Mouse (Mus musculus): ENCODE results near the gene Klhl21. TPM values are rescaled to one million over a fixed set of nuclear protein-coding genes. Genes with fewer than 3 reads are reported as not detected.
A peak's percentile ranks its signal among the peaks of the same experiment; 100 is the strongest.

Klhl21 gene
- total RNA-seq, 2 experiments from 2014 or later = 18.8 to 19.3 TPM

DNA sequence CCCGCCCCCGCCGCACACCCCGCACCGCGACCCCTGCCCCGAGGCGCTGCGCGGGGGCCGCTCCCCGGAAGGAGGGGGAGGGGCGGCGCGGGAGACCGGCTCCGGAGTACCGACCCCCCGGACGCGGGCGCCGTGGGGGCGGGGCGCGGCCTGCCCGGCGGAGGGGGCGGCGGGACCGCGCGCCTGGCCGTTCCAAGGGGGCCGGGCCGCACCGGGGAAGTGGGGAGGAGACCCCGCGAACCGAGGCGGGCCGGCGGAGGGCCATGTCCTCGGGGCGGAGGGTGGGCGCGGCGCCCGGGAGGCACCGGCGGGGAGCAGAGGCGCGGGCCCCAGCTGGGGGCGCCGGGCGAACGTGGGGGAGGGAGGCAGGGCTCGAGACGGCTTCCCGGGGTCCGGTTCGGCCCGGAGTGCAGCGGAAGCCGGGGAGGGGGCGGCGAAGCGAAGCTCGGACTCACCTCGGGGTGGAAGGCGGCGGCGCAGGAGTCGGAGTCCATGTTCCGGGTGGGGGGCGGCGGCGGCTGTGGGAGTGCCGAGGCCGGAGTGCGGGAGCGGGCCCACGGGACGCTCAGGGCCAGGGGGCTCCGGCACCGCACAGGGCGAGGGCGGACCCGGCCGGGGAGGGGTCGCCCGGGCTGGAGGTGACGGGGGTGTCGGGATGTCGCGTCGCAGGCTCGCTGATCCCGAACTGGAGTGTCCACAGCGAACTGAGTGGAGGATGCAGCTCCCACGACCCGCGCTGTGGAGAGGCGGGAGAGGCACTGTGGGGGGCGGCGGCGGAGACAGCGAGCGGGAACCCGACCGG is 13.0 kb upstream of the Klhl21 start:
- peak in 1 of 2 experiments; percentile 25 for DNase-seq (ENCODE audit: low spot score in 2 of 2)

- peak; percentile 91 to 97 for DNase-seq (ENCODE audit: low spot score in 2 of 2)
Measured at GRCm38 (mm10) chr4:151996173-151996950, 12.2 kb upstream of the Klhl21 start, which contains the start of gene Phf13. Gene Phf13 (minus strand): TSS chr4:151996258.

GRCm38 (mm10) chr4:151996951-151997222 is 11.7 kb upstream of the Klhl21 start:
- no peak for DNase-seq (ENCODE audit: low spot score in 2 of 2)

DNA sequence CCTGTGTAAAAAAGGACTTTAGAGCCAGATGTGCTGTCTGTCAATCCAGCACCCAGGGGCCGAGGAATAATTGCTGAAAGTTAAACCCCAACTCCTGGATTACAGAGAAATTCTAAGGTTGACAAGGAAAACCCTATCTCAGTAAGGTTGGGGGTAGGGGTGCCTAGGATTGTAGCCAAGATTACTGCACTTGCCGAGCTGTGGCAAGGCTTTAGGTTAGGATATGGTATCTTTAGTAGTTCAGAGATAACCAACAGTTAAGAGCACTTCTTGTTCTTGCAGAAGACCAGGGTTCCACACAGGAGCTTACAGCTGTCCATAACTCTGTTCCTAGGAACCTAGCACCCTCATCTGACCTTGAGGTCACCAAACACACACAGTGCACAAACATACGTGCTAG is 10.9 kb upstream of the Klhl21 start:
- DNase-seq (ENCODE audit: low spot score in 2 of 2) = no peak

DNA sequence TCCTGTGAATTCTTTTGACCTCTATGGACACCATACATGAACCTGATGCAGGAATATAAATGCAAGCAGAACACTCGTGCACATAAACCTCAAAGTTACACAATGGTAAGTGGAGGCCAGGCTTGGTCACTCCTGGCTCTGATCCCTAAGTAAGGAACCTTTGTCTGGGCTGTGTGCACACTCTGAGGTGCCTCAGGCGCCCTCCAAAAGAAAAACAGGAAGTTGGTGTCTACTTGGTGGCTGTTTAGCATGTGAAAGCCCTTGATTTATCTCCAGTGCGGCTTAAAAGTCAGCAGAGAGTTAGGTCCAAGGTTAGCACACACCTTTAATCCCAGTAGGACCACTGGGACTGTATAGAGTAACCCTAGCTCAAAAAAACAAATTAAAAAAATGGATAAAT is 9.1 kb upstream of the Klhl21 start:
- no peak for DNase-seq (ENCODE audit: low spot score in 2 of 2)

DNA sequence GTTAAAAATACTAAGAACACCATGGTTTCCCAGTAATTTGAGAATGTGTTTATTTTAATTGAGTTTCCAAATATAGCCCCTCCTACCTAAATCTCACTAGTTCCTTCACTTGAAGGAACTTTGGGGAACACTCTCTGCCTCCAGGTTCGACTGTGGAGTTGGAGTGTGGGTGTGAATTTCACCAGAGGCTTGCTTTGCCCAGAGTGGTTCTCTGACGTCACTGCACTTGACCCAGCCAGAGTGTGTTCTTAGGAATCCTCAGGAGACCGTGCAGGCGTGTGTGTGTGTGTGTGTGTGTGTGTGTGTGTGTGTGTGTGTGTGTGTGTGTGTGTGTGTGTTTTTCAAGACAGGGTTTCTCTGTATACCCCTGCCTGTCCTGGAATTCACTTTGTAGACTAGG is 7.7 kb upstream of the Klhl21 start:
- DNase-seq (ENCODE audit: low spot score in 2 of 2) = no peak

- no peak for DNase-seq (ENCODE audit: low spot score in 2 of 2)
Measured at GRCm38 (mm10) chr4:152001335-152001734, 7.3 kb upstream of the Klhl21 start.

GRCm38 (mm10) chr4:152002063-152002462 is 6.5 kb upstream of the Klhl21 start:
- no peak for DNase-seq (ENCODE audit: low spot score in 2 of 2)

DNA sequence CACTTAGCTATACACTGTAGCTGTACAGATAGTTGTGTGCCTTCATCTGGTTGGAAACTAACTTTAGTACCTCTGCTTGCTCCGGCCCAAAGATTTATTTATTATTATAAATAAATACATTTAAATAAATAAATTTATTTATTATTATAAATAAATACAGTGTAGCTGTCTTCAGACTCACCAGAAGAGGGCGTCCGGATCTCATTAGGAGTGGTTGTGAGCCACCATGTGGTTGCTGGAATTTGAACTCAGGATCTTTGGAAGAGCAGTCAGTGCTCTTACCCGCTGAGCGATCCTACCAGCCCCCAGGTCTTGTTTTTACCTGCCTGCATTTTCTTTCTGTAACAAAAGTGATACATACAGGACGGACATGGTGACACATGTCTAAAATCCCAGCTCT is 2.5 kb upstream of the Klhl21 start:
- DNase-seq (ENCODE audit: low spot score in 2 of 2) = no peak

DNA sequence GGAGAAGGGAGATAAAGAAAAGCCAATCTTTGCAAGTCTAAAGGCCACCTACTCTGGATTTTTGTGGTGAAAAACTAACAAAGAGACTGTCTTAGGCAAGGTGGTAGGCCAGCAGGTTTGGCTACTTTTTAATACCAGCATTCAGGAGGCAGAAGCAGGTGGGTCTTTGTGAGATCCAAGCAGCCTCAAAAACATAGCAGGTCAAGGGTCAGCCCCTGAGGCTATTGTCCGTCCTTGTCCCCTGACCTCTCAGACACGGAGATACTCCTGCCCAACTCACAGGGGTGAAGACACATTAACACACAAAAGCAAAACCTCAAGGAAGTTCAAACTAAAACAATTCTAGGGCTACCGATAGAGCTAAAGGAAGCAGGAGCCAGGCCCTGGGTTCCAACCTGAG is 1.8 kb upstream of the Klhl21 start:
- DNase-seq (ENCODE audit: low spot score in 2 of 2) = no peak

DNA sequence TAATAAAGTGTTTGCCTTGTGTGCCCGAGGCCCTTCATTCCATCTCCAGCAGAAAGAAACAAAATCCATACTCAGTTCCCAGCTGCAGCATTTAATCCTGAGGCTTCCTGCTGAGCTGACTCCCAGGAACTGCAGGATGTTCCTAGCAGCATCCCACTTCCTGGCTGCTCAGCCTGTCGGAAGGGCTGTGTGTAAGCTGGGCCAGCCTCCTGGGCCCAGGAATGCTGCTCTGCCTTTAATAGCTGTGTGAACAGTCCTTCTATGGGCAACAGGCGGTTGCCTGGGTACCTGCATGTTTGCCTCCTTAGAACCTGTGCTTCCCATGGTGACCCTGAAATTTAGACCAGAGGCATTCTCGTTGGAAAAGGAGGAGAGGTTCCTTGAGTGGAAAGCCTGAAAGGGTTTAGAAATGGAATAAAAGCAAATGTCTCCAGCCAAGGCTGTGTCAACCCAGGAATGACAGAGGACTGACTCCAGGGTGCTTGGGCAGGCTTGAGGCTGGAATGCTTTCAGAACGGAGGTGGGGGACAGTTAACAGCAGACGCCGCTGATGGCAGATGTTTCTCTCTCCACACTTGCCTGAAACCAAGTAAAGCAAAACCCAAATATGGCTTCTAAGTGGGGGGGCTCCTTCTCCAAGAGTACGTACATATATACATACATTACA is 989 bp upstream of the Klhl21 start:
- no peak for DNase-seq (ENCODE audit: low spot score in 2 of 2)

DNA sequence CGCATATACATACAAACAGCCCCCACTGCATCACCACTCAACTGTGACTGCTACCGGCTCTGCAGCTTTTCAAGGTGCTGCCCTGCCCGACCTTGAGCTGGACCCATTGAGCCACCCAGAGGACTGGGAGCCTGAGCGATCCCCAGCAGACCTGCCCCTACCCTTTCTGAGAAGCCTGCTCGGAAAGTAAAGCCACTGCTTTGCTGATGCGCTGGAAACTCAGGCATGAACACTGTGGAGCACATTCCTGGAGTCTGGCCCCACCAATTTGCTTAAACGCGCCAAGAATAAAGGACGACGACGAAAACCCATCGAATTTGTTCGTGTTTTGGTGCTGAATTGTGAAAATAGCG is 479 bp upstream of the Klhl21 start:
- DNase-seq (ENCODE audit: low spot score in 2 of 2) = no peak

DNA sequence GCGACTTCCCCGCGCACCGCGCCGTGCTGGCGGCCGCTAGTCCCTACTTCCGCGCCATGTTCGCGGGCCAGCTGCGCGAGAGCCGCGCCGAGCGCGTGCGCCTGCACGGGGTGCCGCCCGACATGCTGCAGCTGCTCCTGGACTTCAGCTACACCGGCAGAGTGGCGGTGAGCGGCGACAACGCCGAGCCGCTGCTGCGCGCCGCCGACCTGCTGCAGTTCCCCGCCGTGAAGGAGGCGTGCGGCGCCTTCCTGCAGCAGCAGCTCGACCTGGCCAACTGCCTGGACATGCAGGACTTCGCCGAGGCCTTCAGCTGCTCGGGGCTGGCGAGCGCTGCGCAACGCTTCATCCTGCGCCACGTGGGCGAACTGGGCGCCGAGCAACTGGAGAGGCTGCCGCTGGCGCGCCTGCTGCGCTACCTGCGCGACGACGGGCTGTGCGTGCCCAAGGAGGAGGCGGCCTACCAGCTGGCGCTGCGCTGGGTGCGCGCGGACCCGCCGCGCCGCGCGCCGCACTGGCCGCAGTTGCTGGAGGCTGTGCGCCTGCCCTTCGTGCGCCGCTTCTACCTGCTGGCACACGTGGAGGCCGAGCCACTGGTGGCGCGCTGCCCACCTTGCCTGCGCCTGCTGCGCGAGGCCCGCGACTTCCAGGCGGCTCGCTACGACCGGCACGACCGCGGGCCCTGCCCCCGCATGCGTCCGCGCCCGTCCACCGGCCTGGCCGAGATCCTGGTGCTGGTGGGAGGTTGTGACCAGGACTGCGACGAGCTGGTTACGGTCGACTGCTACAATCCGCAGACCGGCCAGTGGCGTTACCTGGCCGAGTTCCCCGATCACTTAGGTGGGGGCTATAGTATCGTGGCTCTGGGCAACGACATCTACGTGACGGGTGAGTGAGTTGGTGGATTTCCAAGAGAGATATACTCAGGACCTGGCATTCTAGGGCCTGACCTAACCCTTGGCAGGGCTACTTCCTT is 761 bp downstream of the Klhl21 start:
- DNase-seq (ENCODE audit: low spot score in 2 of 2) = no peak

GRCm38 (mm10) chr4:152010091-152010706 is 1.6 kb downstream of the Klhl21 start:
- no peak for DNase-seq (ENCODE audit: low spot score in 2 of 2)

- DNase-seq (ENCODE audit: low spot score in 2 of 2) = no peak
Measured at GRCm38 (mm10) chr4:152010707-152011134, 2.1 kb downstream of the Klhl21 start.

DNA sequence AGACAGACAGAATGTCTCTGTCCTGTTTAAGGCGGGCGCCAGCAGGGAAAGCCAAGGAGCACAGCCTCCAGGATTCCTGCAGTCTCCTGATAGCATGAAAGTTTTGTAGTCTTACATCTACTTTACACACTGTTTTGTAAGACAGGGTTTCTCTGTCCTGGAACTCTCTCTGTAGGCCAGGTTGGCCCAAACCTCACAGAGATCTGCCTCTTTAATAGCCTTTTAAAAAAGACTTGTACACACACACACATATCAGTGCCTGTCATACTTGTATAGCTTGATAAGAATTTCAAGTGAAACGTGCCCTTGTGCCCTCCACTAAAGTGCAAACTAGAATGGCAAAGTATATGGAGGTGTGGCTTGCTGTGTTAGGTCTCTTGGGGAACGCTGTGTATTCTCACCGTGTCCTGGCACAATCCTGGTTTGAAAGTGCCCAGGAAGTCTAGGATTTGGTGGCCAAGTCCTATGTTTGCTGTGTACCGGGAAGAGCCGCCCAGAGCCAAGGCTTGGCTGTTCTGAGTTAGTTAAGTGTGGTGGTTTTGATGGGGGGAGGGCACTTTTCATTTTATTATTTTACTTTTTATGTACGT is 2.7 kb downstream of the Klhl21 start:
- no peak for DNase-seq (ENCODE audit: low spot score in 2 of 2)

DNA sequence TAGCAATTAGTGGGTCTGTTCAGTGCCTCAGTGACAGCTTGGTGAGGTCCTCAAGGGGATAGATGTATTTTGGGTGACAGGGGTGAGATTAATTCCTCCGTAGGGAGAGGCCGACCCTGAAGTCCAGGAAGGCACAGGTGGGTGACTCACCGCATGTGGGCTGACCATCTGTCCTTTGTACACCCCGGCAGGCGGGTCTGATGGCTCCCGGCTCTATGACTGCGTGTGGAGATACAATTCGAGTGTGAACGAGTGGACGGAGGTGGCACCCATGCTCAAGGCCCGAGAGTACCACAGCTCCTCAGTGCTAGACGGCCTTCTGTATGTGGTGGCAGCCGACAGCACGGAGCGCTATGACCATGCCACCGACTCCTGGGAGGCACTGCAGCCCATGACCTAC is 3.5 kb downstream of the Klhl21 start:
- DNase-seq (ENCODE audit: low spot score in 2 of 2) = no peak

DNA sequence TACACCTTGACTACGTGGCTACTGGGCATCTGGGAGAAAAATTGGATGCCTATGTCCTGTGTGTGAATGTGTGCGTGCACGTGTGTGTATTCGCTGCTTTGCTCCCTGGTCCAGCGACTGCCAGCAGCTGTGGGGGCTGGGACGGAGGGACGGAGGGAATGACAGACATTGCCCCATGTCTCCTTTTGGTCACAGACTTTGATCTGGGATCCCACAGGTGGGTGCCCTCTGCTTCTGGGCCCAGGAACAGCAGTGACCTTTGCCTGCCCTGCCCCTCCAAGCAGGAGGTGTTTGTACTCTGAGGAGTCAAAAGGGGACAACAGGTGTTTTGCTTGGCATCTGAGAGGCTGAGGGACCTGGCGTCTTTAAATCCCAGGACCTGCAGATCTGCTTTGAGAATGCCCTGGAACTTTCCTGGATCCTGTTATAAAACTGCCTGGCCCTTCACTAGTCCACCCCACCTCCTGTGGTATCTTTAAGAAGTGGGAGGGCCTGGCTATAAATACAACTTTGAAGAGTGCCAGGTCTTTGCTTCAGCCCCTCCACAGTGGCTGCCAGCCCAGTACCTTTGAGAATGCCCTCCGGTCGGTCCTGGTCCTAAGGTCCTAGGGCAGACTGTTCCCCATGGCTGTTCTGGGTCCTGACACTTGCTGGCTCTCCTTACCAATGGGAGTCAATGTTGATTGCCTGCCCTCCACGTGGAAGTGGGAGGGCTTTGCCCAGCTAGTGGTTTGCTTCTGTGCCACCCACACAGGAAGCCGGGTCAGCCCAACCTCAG is 4.6 kb downstream of the Klhl21 start:
- no peak for DNase-seq (ENCODE audit: low spot score in 2 of 2)

- DNase-seq (ENCODE audit: low spot score in 2 of 2) = no peak
Measured at GRCm38 (mm10) chr4:152019073-152019472, 10.5 kb downstream of the Klhl21 start.
